Mouse (Mus musculus): ENCODE data around the gene Fam76a. TPM values are rescaled to one million over a fixed set of nuclear protein-coding genes. Genes with fewer than 3 reads are reported as not detected.
"Not testable (repeated sequence)": the region's sequence is repeated elsewhere in the genome, so short reads cannot be mapped to it uniquely, and the experiment has no call there.

Fam76a gene
- polyA plus RNA-seq, 1 experiment from 2014 or later, result 27.3 TPM

DNA sequence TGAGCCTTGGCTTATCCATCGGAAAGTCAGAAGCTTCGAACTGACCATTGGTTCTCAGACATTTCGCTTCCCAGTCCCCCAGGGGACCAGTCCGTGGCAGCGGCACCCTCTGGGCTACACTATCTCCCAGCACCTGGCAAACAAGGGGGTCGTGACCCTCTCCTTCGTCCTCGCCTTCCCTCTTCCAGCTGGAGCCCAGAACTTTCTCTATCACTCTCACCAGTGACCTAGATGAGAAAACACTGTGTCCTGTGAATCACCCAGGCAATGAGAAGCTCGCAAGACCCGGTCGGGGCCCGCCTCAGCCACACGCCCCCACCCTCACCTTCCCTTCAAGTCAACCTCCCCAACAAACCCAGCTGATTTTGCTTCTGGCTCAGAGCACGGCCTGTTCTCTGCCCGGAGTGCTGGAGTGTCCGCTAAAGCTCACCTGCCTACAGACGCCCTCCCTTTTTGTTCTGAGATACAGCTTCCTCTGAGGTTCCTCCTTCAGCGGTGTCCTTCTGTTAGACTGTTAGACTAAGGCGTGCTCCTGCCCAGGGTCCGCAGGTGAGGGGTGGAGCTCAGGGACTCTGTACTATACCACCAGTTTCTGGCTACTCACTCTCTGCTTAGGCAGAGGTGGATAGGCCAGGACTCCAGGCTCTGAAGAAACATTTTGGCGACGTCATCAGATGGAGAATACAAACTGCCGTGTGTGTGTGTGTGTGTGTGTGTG, 18.8 kb upstream of the Fam76a start:
- WGBS, result 60% methylated on average over 23 of the region's 23 CpGs
- H3K9ac ChIP-seq, result no peak overlapping the region
- H3K27me3 ChIP-seq (replicated peaks), result no peaks in the 10 kb centered on the region; the same call in 1 of the 2 replicates
- H3K4me2 ChIP-seq (replicated peaks), result no peak overlapping the region
- no peak for ATAC-seq (ENCODE audit: low FRiP score, low read depth)
- H3K4me1 ChIP-seq, result peaks cover 10% of the 10 kb centered on the region
- H3K4me3 ChIP-seq, result no peak overlapping the region
- H3K27ac ChIP-seq, result no peak overlapping the region
- no peaks in the 10 kb centered on the region for H3K36me3 ChIP-seq
- no peaks in the 10 kb centered on the region for H3K9me3 ChIP-seq

DNA sequence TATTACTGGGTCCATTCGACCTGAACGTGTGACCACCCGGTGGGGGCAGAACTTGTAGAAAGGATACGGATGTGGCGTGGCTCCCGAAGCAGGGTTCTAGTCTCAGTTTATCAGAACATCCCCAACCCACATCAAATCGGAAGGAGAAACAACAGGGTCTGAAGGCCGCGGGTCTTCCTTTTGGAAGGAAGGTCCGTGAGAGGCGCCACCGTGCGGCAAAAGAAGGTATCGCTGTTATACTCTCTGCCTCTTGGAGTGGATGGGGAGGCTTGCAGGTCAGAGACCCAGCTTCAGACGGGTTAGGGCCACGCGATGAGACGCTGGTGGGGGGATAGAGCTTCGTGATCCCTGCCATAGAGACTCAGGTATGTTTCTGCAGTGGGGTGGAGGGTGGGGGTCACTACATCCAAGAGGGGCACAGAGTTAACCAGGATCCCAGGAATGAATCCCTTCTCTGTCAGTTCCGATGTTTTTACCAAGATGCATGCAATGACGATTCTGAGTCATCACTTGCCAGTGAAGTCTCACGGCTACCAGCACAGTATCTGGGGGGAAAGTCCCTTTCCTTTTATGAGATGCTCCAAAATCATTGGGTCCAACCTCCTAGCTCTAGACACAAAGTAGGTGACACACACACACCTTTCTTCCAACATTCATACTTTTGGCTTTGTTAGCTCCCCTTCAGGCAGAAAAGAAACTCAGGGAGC, 17.2 kb upstream of the Fam76a start:
- WGBS, result 25% methylated on average over 22 of the region's 22 CpGs
- no peak overlapping the region for H3K4me3 ChIP-seq
- no peaks in the 10 kb centered on the region for H3K9me3 ChIP-seq
- peaks cover 7% of the 10 kb centered on the region for H3K4me1 ChIP-seq
- no peak overlapping the region for H3K4me2 ChIP-seq (replicated peaks)
- no peaks in the 10 kb centered on the region for H3K36me3 ChIP-seq
- H3K27ac ChIP-seq, result no peak overlapping the region
- no peak overlapping the region for H3K9ac ChIP-seq
- ATAC-seq (ENCODE audit: low FRiP score, low read depth), result no peak
- no peaks in the 10 kb centered on the region; the same call in 1 of the 2 replicates for H3K27me3 ChIP-seq (replicated peaks)

DNA sequence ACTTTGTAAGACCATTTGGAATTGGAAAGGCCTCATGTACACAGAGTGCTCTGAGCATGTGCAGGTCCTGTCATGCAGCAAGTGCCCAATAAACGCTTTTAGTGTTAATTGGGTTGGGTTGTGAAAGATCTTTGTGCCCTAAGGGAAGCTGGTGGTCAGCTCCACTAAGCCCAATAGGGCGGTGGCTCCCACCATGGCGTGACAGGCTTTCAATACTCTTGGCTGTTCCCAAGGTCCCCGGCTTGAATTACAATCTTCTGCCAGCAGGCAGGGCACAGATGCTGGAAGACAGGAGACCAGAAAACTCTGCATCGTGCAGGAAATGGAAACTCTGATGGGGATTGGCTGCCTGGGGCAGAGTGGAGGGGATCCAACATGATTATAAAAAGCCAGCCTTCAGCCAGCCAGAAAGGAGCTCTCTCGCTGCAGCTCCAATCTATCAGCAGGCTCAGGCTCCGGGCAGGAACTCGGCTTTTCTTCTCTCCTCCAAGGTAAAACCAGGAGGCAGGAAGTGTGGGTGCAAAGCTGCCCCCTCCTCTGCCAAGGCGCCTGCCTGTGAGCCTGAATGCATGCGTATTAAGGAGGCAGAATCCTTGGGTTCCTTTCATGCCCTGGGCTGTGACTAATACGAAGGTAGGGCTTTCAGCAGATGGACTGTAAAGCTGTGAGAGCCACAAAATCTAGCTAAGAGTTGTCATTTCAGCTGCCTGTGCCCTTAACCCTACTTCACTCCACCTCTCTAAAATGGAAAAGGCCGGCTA, 16.0 kb upstream of the Fam76a start:
- Histone ChIP-seq H3K4me3 (no peak overlapping the region), H3K36me3 (no peaks in the 10 kb centered on the region), H3K9ac (no peak overlapping the region), H3K27me3 (replicated peaks) (no peaks in the 10 kb centered on the region; the same call in 1 of the 2 replicates), H3K9me3 (no peaks in the 10 kb centered on the region), H3K4me1 (peaks cover 8% of the 10 kb centered on the region), H3K27ac (peak overlapping the region; percentile 6; the same call in 1 of the 2 replicates), H3K4me2 (replicated peaks) (peak overlapping the region; percentile 14; the same call in 1 of the 2 replicates)
- no peak for ATAC-seq (ENCODE audit: low FRiP score, low read depth)
- WGBS, result 48% methylated on average over 12 of the region's 12 CpGs

DNA sequence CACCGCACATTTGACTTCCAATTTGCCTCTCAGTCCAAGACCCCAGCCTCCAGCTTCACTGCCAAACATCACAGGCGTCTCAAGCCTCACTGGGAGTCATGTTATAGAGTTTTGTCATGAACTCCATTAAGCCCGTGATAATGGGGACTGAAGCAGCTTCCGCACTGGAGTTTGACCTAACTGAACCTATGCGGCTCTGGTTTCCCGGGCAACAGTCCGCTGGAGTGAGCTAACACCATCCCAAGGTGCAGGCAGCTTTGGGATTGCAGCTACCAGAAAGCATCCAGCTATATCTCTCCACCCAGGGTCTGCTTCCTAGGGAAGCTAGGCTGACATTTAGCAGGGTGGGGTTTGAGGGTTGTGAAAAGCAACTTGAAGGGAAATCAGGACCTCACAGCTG, 12.3 kb upstream of the Fam76a start:
- no peak for ATAC-seq (ENCODE audit: low FRiP score, low read depth)
- Histone ChIP-seq H3K36me3 (no peaks in the 10 kb centered on the region), H3K27ac (no peak overlapping the region), H3K4me1 (peaks cover 8% of the 10 kb centered on the region), H3K27me3 (replicated peaks) (no peaks in the 10 kb centered on the region), H3K4me2 (replicated peaks) (no peak overlapping the region), H3K9ac (no peak overlapping the region), H3K4me3 (no peak overlapping the region), H3K9me3 (no peaks in the 10 kb centered on the region)
- WGBS, result 30% methylated on average over 7 of the region's 7 CpGs

DNA sequence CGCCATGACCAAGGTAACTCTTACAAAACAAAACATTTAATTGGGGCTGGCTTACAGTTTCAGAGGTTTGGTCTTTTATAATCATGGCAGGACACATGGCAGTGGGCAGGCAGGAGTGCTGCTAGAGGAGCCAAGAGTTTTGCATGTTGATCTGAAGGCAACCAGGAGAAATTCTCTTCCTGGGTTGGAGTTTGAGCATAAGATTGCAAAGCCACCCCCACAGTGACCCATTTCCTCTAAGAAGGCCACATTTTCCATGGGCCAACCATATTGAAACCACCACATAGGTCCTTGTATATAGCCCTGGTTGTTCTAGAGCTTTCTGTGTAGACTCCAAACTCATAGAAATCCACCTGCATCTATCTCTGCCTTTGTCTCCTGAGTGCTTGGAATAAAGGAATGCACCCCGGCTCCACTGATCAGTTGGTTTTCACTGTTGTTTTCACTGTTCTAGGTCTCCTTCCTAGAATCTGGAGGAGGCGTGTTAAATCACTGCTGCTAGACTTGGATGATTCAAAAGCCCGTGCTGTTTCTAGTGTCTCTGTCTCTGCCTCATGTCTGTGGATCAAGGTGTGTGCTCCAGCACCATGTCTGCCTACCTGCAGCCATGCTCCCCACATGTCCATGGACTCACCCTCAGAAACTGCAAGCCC, 10.5 kb upstream of the Fam76a start:
- H3K36me3 ChIP-seq, result no peaks in the 10 kb centered on the region
- ATAC-seq (ENCODE audit: low FRiP score, low read depth), result no peak
- peaks cover 4% of the 10 kb centered on the region for H3K4me1 ChIP-seq
- H3K4me2 ChIP-seq (replicated peaks), result no peak overlapping the region
- no peak overlapping the region for H3K9ac ChIP-seq
- no peak overlapping the region for H3K27ac ChIP-seq
- H3K4me3 ChIP-seq, result no peak overlapping the region
- H3K27me3 ChIP-seq (replicated peaks), result no peaks in the 10 kb centered on the region
- H3K9me3 ChIP-seq, result no peaks in the 10 kb centered on the region
- WGBS, result 79% methylated on average over 4 of the region's 4 CpGs

DNA sequence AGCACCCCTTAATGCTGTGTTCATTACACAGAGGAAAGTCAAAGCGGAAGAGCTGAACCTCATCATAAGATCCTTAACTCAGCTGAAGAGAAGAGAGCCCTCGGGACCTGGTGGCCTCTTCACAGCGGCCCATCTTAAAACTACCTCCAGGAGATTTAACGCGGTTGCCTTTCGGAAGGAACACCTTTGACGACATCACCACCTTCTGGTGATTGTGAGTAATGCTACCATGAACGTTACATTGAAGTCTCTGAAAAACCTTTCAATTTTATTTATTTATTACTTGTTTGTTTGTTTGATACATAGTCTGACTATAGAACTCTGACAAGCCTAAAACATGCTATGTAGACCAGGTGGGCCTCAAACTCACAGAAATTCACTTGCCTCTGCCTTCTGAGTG, 8.4 kb upstream of the Fam76a start:
- H3K27me3 ChIP-seq (replicated peaks), result no peaks in the 10 kb centered on the region
- H3K36me3 ChIP-seq, result no peaks in the 10 kb centered on the region
- no peak overlapping the region for H3K27ac ChIP-seq
- H3K4me3 ChIP-seq, result no peak overlapping the region
- no peak for ATAC-seq (ENCODE audit: low FRiP score, low read depth)
- peaks cover 4% of the 10 kb centered on the region for H3K4me1 ChIP-seq
- no peak overlapping the region for H3K9ac ChIP-seq
- no peaks in the 10 kb centered on the region for H3K9me3 ChIP-seq
- 8% methylated on average over 8 of the region's 8 CpGs for WGBS
- H3K4me2 ChIP-seq (replicated peaks), result no peak overlapping the region

DNA sequence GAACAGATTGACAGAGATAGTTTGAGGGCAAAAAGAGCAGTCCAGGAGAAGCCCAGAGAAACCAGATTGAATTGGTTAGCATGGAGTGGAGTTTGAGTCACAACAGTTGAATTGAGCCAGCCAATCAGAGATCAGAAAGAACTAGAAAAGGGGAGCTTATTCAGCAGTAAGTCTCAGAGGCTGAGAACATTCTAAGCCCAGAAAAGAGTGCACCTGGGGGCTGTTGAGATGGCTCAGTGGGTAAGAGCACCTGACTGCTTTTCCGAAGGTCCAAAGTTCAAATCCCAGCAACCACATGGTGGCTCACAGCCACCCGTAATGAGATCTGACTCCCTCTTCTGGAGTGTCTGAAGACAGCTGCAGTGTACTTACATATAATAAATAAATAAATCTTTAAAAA, 4.2 kb upstream of the Fam76a start:
- H3K9me3 ChIP-seq; H3K4me3 ChIP-seq; H3K4me1 ChIP-seq; H3K4me2 ChIP-seq (replicated peaks); H3K9ac ChIP-seq; H3K27ac ChIP-seq; ATAC-seq (ENCODE audit: low FRiP score, low read depth); H3K27me3 ChIP-seq (replicated peaks); H3K36me3 ChIP-seq: not testable (repeated sequence)
- 71% methylated on average over 2 of the region's 2 CpGs for whole genome bisulfite sequencing

DNA sequence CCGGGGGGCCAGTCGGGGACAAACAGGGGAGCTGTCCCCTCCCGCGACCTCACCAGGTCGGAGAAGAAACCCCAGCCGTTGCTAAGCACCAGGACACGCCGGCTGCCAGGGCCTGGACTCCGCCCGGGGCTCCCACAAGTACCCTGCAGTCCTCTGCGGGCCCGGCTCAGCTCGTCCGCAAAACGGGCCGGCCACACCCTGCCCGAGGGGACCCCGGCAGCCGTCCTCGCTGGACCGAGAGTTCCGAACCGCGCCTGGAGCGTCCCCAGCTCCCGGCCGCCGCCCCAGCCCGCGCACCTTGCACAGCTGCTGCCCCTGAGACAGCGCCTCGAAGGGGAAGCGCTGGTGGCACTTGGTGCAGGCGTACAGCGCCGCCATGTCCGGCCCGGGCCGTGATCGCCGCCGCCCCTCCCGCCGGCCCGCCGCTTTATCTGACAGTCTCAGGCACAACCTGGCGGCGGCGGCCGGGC, 262 bp downstream of the Fam76a start:
- Histone ChIP-seq H3K27ac (peak overlapping the region; percentile 70), H3K4me2 (replicated peaks) (peak overlapping the region; percentile 77), H3K9ac (peak overlapping the region; percentile 91), H3K4me1 (peaks cover 6% of the 10 kb centered on the region), H3K4me3 (peak overlapping the region; percentile 93), H3K36me3 (peaks cover 16% of the 10 kb centered on the region), H3K9me3 (no peaks in the 10 kb centered on the region), H3K27me3 (replicated peaks) (no peaks in the 10 kb centered on the region)
- WGBS, result under 1% methylated on average over 50 of the region's 50 CpGs
- peak; percentile 71 for ATAC-seq (ENCODE audit: low FRiP score, low read depth)

DNA sequence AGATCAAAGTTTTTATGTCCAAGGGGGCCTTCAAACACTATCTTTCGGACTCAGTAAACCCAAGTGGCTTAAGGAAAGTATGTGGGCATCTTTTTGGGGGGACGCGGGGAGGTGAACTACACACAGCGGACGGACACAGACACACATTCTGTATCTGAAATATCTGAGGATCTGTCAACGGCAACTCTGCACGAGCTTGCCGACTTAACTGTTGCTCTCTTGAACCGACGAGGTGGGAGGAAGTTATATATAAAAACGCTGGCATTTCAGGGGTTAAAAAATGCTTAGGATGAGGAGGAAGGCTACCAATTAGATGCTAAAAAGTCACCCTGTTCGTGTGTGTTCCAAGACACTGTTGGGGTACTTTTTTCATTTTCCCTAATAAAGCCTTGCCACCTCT, 870 bp downstream of the Fam76a start:
- WGBS, result 47% methylated on average over 12 of the region's 12 CpGs
- peaks cover 6% of the 10 kb centered on the region for H3K4me1 ChIP-seq
- peak overlapping the region; percentile 91 for H3K9ac ChIP-seq
- no peak for ATAC-seq (ENCODE audit: low FRiP score, low read depth)
- H3K36me3 ChIP-seq, result peaks cover 20% of the 10 kb centered on the region
- peak overlapping the region; percentile 93 for H3K4me3 ChIP-seq
- no peaks in the 10 kb centered on the region for H3K9me3 ChIP-seq
- H3K4me2 ChIP-seq (replicated peaks), result peak overlapping the region; percentile 77
- H3K27me3 ChIP-seq (replicated peaks), result no peaks in the 10 kb centered on the region
- no peak overlapping the region for H3K27ac ChIP-seq

DNA sequence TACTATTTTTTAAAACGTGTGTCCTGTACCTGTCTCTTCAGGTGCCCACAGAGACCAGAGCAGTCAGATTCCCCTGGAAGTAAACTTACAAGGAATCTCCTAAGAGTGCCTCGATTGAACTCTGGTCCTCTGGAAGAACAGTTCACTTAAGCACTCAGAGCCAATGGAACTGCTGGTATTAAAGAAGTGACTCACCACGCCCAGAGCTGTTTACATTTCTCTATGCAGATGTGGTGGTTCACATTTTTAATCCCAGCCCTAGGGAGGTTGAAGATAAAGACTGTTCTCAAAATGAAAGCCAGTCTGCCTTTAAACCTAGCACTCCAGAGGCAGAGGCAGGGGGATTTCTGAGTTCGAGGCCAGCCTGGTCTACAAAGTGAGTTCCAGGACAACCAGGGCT, 2.2 kb downstream of the Fam76a start:
- H3K4me2 ChIP-seq (replicated peaks), result no peak overlapping the region
- 90% methylated on average over 4 of the region's 4 CpGs for WGBS
- peaks cover 6% of the 10 kb centered on the region for H3K4me1 ChIP-seq
- ATAC-seq (ENCODE audit: low FRiP score, low read depth), result no peak
- H3K9ac ChIP-seq, result no peak overlapping the region
- no peak overlapping the region for H3K4me3 ChIP-seq
- no peak overlapping the region for H3K27ac ChIP-seq
- H3K27me3 ChIP-seq (replicated peaks), result no peaks in the 10 kb centered on the region
- H3K36me3 ChIP-seq, result peaks cover 32% of the 10 kb centered on the region
- no peaks in the 10 kb centered on the region for H3K9me3 ChIP-seq

DNA sequence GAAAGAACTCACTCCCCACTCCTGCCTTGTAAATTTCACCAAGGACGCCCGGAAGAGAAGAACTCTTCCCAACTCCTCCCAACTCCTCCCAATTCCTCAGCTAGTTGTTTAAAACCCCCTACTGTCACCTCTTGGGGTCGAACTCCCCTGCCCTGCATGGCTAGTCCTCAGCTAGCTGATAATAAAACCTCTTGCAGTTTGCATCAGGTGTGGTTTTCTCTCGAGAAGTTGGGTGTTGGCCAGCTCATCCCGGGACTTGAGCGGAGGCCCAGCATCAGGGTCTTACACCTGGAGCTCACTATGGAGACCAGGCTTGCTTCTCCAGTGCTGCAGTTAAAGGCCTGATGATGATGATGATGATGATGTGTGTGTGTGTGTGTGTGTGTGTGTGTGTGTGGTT, 3.9 kb downstream of the Fam76a start:
- H3K9ac ChIP-seq, result not testable (repeated sequence)
- peaks cover 48% of the 10 kb centered on the region for H3K36me3 ChIP-seq
- WGBS, result 83% methylated on average over 6 of the region's 6 CpGs

DNA sequence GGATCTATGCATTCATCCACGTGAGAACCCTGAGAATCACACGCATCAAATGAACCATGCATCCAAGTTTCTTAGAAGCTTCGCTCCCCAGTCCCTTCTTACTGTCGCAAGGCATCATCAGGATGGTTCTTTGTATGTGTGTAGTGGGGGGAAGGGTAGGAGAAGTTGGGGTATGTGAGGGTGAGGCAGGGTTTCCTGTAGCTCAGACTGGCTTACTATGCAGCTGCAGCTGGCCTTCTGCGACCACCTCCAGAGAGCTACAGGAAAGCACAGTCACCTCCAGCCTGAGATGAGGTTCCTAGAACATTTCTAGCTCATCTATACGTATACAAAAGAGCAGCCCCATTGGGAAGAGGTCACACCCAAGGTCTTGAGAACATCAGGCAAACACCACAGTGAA, 10.2 kb downstream of the Fam76a start:
- Histone ChIP-seq H3K27me3 (replicated peaks) (no peaks in the 10 kb centered on the region), H3K9me3 (no peaks in the 10 kb centered on the region), H3K4me1 (no peaks in the 10 kb centered on the region), H3K27ac (no peak overlapping the region), H3K36me3 (peaks cover 86% of the 10 kb centered on the region), H3K4me3 (no peak overlapping the region), H3K4me2 (replicated peaks) (no peak overlapping the region), H3K9ac (no peak overlapping the region)
- 95% methylated on average over 6 of the region's 6 CpGs for WGBS
- no peak for ATAC-seq (ENCODE audit: low FRiP score, low read depth)

More for the DNA sequence above, 3.9 kb downstream of the Fam76a start:
- H3K4me2 ChIP-seq (replicated peaks); H3K27me3 ChIP-seq (replicated peaks); ATAC-seq (ENCODE audit: low FRiP score, low read depth); H3K4me3 ChIP-seq; H3K4me1 ChIP-seq; H3K27ac ChIP-seq; H3K9me3 ChIP-seq: not testable (repeated sequence)
